Mouse (Mus musculus): ENCODE results near the gene Ankrd34c.

GRCm38 (mm10) chr9:89771153-89771552 is 32.9 kb upstream of the Ankrd34c start:
- no peak for TF ChIP-seq CTCF (IDR thresholded peaks at IDR 0.05; ENCODE audit: insufficient read depth, low read length)
- no peak for TF ChIP-seq POLR2A (IDR thresholded peaks at IDR 0.05; ENCODE audit: borderline replicate concordance, extremely low read depth, low read depth, low read length)

All from lung, adult 2 months (tissue).